Mouse (Mus musculus) intestine, embryonic 15.5 days (tissue): Measurements from ENCODE around the gene Rnf223. TPM values are rescaled to one million over a fixed set of nuclear protein-coding genes. Genes with fewer than 3 reads are reported as not detected.

Experiments used
- ATAC-seq: fragments of 200-750 bp; cut with Nextera tagmentation; 2 replicates; pipeline ENCODE4 v1.8.0; 2017; ENCODE audit warnings: moderate TSS enrichment, moderate library complexity
- H3K27ac ChIP-seq: fragments of 300-500 bp; sonication (generic); 2 replicates; pipeline ENCODE4 v1.5.1; 2015; ENCODE audit warnings: mild to moderate bottlenecking, inconsistent platforms
- H3K27me3 ChIP-seq: fragments of 300-500 bp; sonication (generic); replicated peaks from 2 replicates; pipeline ENCODE4 v1.6.1; 2015; ENCODE audit warnings: inconsistent platforms
- H3K36me3 ChIP-seq: fragments of 300-500 bp; sonication (generic); 2 replicates; pipeline ENCODE4 v1.6.1; 2015; ENCODE audit warnings: inconsistent platforms
- H3K4me1 ChIP-seq: fragments of 300-500 bp; sonication (generic); replicated peaks from 2 replicates; pipeline ENCODE4 v1.6.1; 2015; ENCODE audit warnings: inconsistent platforms
- H3K4me2 ChIP-seq: fragments of 300-500 bp; sonication (generic); replicated peaks from 2 replicates; pipeline ENCODE4 v1.6.1; 2015; ENCODE audit warnings: mild to moderate bottlenecking, inconsistent platforms
- H3K4me3 ChIP-seq: fragments of 300-500 bp; sonication (generic); replicated peaks from 2 replicates; pipeline ENCODE4 v1.5.1; 2015; ENCODE audit warnings: inconsistent platforms
- H3K9ac ChIP-seq: fragments of 300-500 bp; sonication (generic); 2 replicates; pipeline ENCODE4 v1.6.1; 2015; ENCODE audit warnings: inconsistent platforms
- H3K9me3 ChIP-seq: fragments of 300-500 bp; sonication (generic); 2 replicates; pipeline ENCODE4 v1.6.1; 2016; ENCODE audit warnings: inconsistent platforms
- WGBS: fragments of 180-500 bp; shearing (Covaris S2); methylation state at CpG from one replicate; pipeline ENCODE4 v1.1.7; 2015; 5-methylcytosine and 5-hydroxymethylcytosine counted together
- polyA plus RNA-seq: library from polyadenylated mRNA; unstranded; fragments of >200 nt; fragmentation: Nextera tagmentation; extraction: Ambion mirVana; gene quantifications from 2 replicates; pipeline ENCODE4 v1.2.1, GENCODE M21; 2015

The Rnf223 gene
- polyA plus RNA-seq, result 0.06 and 0.18 TPM in 2 replicates

- H3K36me3 ChIP-seq, result peaks cover 4% of the 10 kb centered on the region; the same call in 1 of the 2 replicates
- peaks cover 4% of the 10 kb centered on the region; the same call in 1 of the 2 replicates for H3K4me1 ChIP-seq
- H3K9me3 ChIP-seq, result no peaks in the 10 kb centered on the region
- no peak within 1 kb of the TSS for H3K27ac ChIP-seq
- ATAC-seq, result no peak
- no peak within 1 kb of the TSS for H3K9ac ChIP-seq
- H3K27me3 ChIP-seq, result no peaks in the 10 kb centered on the region
- H3K4me2 ChIP-seq, result no peak within 1 kb of the TSS
- WGBS, result 69% methylated on average over 15 of the region's 15 CpGs
- no peak within 1 kb of the TSS for H3K4me3 ChIP-seq
These were observed at the start of gene Rnf223 for GRCm38 (mm10) chr4:156130436-156130835. TSS of gene Rnf223 (plus strand) at chr4:156130513.

GRCm38 (mm10) chr4:156082621-156083234 lies 47.6 kb upstream of the Rnf223 start:
- Histone ChIP-seq H3K27me3 (peaks cover 3% of the 10 kb centered on the region; the same call in 1 of the 2 replicates), H3K36me3 (no peaks in the 10 kb centered on the region), H3K4me1 (peaks cover 8% of the 10 kb centered on the region), H3K9me3 (no peaks in the 10 kb centered on the region), H3K27ac (no peak overlapping the region; the same call in 1 of the 2 replicates), H3K9ac (no peak overlapping the region), H3K4me3 (no peak overlapping the region), H3K4me2 (no peak overlapping the region)
- 53% methylated on average over 4 of the region's 4 CpGs for WGBS
- no peak for ATAC-seq

GRCm38 (mm10) chr4:156083348-156083747 lies 47.0 kb upstream of the Rnf223 start:
- Histone ChIP-seq H3K4me3 (no peak overlapping the region), H3K27ac (peak overlapping the region; percentile 73; the same call in 1 of the 2 replicates), H3K4me2 (peak overlapping the region; percentile 25; the same call in 1 of the 2 replicates), H3K36me3 (no peaks in the 10 kb centered on the region), H3K9me3 (no peaks in the 10 kb centered on the region), H3K4me1 (peaks cover 3% of the 10 kb centered on the region; the same call in 1 of the 2 replicates), H3K27me3 (no peaks in the 10 kb centered on the region), H3K9ac (no peak overlapping the region)
- 60% methylated on average over 5 of the region's 5 CpGs for WGBS
- ATAC-seq, result peak; percentile 62

- Histone ChIP-seq H3K4me1 (peaks cover 3% of the 10 kb centered on the region; the same call in 1 of the 2 replicates), H3K4me3 (no peak overlapping the region), H3K9me3 (no peaks in the 10 kb centered on the region), H3K4me2 (peak overlapping the region; percentile 25; the same call in 1 of the 2 replicates), H3K27ac (peak overlapping the region; percentile 73; the same call in 1 of the 2 replicates), H3K9ac (no peak overlapping the region), H3K36me3 (no peaks in the 10 kb centered on the region), H3K27me3 (no peaks in the 10 kb centered on the region)
- WGBS, result 67% methylated on average over 9 of the region's 9 CpGs
- peak; percentile 53; the same call in 1 of the 2 replicates for ATAC-seq
These were observed 46.0 kb upstream of the Rnf223 start for GRCm38 (mm10) chr4:156084096-156084879.

- no peak overlapping the region for H3K27ac ChIP-seq
These were observed 45.1 kb upstream of the Rnf223 start for GRCm38 (mm10) chr4:156085256-156085655.

GRCm38 (mm10) chr4:156087398-156088087 lies 42.8 kb upstream of the Rnf223 start:
- ATAC-seq, result peak; percentile 60
- Histone ChIP-seq H3K4me3 (no peak overlapping the region), H3K4me1 (peaks cover 3% of the 10 kb centered on the region; the same call in 1 of the 2 replicates), H3K9ac (no peak overlapping the region), H3K27me3 (no peaks in the 10 kb centered on the region), H3K9me3 (no peaks in the 10 kb centered on the region), H3K36me3 (no peaks in the 10 kb centered on the region), H3K4me2 (0 out of 2 replicates have a peak overlapping the region, but pooled peaks have one; percentile 19), H3K27ac (no peak overlapping the region)
- WGBS, result 16% methylated on average over 5 of the region's 5 CpGs

More at GRCm38 (mm10) chr4:156085256-156085655, 45.1 kb upstream of the Rnf223 start:
- H3K9ac ChIP-seq, result no peak overlapping the region
- no peaks in the 10 kb centered on the region for H3K9me3 ChIP-seq
- no peak overlapping the region for H3K4me2 ChIP-seq
- no peaks in the 10 kb centered on the region for H3K36me3 ChIP-seq
- 86% methylated on average over 8 of the region's 8 CpGs for WGBS
- no peak for ATAC-seq
- H3K4me1 ChIP-seq, result peaks cover 3% of the 10 kb centered on the region; the same call in 1 of the 2 replicates
- no peak overlapping the region for H3K4me3 ChIP-seq
- no peaks in the 10 kb centered on the region for H3K27me3 ChIP-seq

GRCm38 (mm10) chr4:156091236-156091635 lies 39.1 kb upstream of the Rnf223 start:
- Histone ChIP-seq H3K4me3 (no peak overlapping the region), H3K27ac (no peak overlapping the region), H3K9ac (no peak overlapping the region), H3K4me1 (0 out of 2 replicates have a peak, but pooled peaks cover 3% of the 10 kb centered on the region), H3K4me2 (no peak overlapping the region), H3K9me3 (no peaks in the 10 kb centered on the region), H3K36me3 (no peaks in the 10 kb centered on the region), H3K27me3 (no peaks in the 10 kb centered on the region)
- ATAC-seq, result no peak; the same call in 1 of the 2 replicates
- WGBS, result 71% methylated on average over 1 of the region's 1 CpGs

GRCm38 (mm10) chr4:156092765-156093164 lies 37.5 kb upstream of the Rnf223 start:
- Histone ChIP-seq H3K36me3 (no peaks in the 10 kb centered on the region), H3K4me1 (0 out of 2 replicates have a peak, but pooled peaks cover 3% of the 10 kb centered on the region), H3K27me3 (no peaks in the 10 kb centered on the region), H3K4me3 (no peak overlapping the region), H3K9me3 (no peaks in the 10 kb centered on the region), H3K27ac (no peak overlapping the region), H3K4me2 (no peak overlapping the region), H3K9ac (no peak overlapping the region)
- ATAC-seq, result no peak
- WGBS, result 62% methylated on average over 1 of the region's 1 CpGs

- no peaks in the 10 kb centered on the region for H3K27me3 ChIP-seq
- H3K36me3 ChIP-seq, result no peaks in the 10 kb centered on the region
- no peaks in the 10 kb centered on the region for H3K9me3 ChIP-seq
- H3K4me1 ChIP-seq, result 0 out of 2 replicates have a peak, but pooled peaks cover 3% of the 10 kb centered on the region
- no peak overlapping the region for H3K4me3 ChIP-seq
- H3K9ac ChIP-seq, result no peak overlapping the region
- 63% methylated on average over 5 of the region's 5 CpGs for WGBS
- H3K4me2 ChIP-seq, result no peak overlapping the region
- peak; percentile 60; the same call in 1 of the 2 replicates for ATAC-seq
- no peak overlapping the region for H3K27ac ChIP-seq
These were observed 36.6 kb upstream of the Rnf223 start for GRCm38 (mm10) chr4:156093758-156094157.

GRCm38 (mm10) chr4:156096191-156096590 lies 34.1 kb upstream of the Rnf223 start:
- WGBS, result 79% methylated on average over 1 of the region's 1 CpGs
- ATAC-seq, result no peak
- no peaks in the 10 kb centered on the region for H3K27me3 ChIP-seq

GRCm38 (mm10) chr4:156097770-156098366 lies 32.4 kb upstream of the Rnf223 start:
- H3K4me2 ChIP-seq, result no peak overlapping the region
- no peak overlapping the region for H3K9ac ChIP-seq
- no peak overlapping the region for H3K4me3 ChIP-seq
- no peaks in the 10 kb centered on the region for H3K9me3 ChIP-seq
- no peak for ATAC-seq
- H3K4me1 ChIP-seq, result 0 out of 2 replicates have a peak, but pooled peaks cover 3% of the 10 kb centered on the region
- no peaks in the 10 kb centered on the region for H3K27me3 ChIP-seq
- H3K27ac ChIP-seq, result no peak overlapping the region
- no peaks in the 10 kb centered on the region for H3K36me3 ChIP-seq
- WGBS, result 64% methylated on average over 9 of the region's 9 CpGs

More at GRCm38 (mm10) chr4:156096191-156096590, 34.1 kb upstream of the Rnf223 start:
- Histone ChIP-seq H3K9ac (no peak overlapping the region), H3K4me2 (no peak overlapping the region), H3K36me3 (no peaks in the 10 kb centered on the region), H3K4me1 (0 out of 2 replicates have a peak, but pooled peaks cover 3% of the 10 kb centered on the region), H3K27ac (no peak overlapping the region), H3K9me3 (no peaks in the 10 kb centered on the region), H3K4me3 (no peak overlapping the region)
